Mouse (Mus musculus) brain, embryonic 18.5 days (tissue): ENCODE measurements at regions not wholly inside any gene's neighbourhood (a gene's known extent, or its start where the extent isn't known, plus 50 kb on each side); places are given as distances from the start of the nearest gene placed in this dataset.

Experiments
- DNase-seq: peaks from one replicate; pipeline ENCODE4 v3.0.0-alpha.2; 2012; ENCODE audit warnings: low read depth, low spot score

GRCm38 (mm10) chr17:72993134-72993533 is 75.0 kb downstream of the Lbh start:
- no peak for DNase-seq

- DNase-seq: no peak
These were observed 75.5 kb downstream of the Lbh start for GRCm38 (mm10) chr17:72993626-72994025.

- DNase-seq: no peak
These were observed 78.4 kb downstream of the Lbh start for GRCm38 (mm10) chr17:72996539-72996938.

- no peak for DNase-seq
These were observed 79.3 kb downstream of the Lbh start for GRCm38 (mm10) chr17:72997301-72997921.

- no peak for DNase-seq
These were observed 87.0 kb downstream of the Lbh start for GRCm38 (mm10) chr17:73005100-73005499.

GRCm38 (mm10) chr17:73008901-73009300 is 90.8 kb downstream of the Lbh start:
- no peak for DNase-seq

GRCm38 (mm10) chr17:73009962-73010361 is 91.9 kb downstream of the Lbh start:
- DNase-seq: no peak

- no peak for DNase-seq
These were observed 94.3 kb downstream of the Lbh start for GRCm38 (mm10) chr17:73012356-73012755.

GRCm38 (mm10) chr17:73012954-73013353 is 94.8 kb upstream of the Lclat1 start:
- no peak for DNase-seq

- DNase-seq: no peak
These were observed 93.5 kb upstream of the Lclat1 start for GRCm38 (mm10) chr17:73014090-73014853.

GRCm38 (mm10) chr17:73017173-73017572 is 90.6 kb upstream of the Lclat1 start:
- no peak for DNase-seq

GRCm38 (mm10) chr17:73022630-73023051 is 85.1 kb upstream of the Lclat1 start:
- no peak for DNase-seq

- DNase-seq: no peak
These were observed 84.2 kb upstream of the Lclat1 start for GRCm38 (mm10) chr17:73023362-73024107.

- no peak for DNase-seq
These were observed 80.7 kb upstream of the Lclat1 start for GRCm38 (mm10) chr17:73027122-73027521.

- DNase-seq: no peak
These were observed 76.0 kb upstream of the Lclat1 start for GRCm38 (mm10) chr17:73031796-73032195.

GRCm38 (mm10) chr17:73032326-73032725 is 75.5 kb upstream of the Lclat1 start:
- DNase-seq: no peak

- no peak for DNase-seq
These were observed 73.4 kb upstream of the Lclat1 start for GRCm38 (mm10) chr17:73034420-73034819.

GRCm38 (mm10) chr17:73034981-73035481 is 72.8 kb upstream of the Lclat1 start:
- DNase-seq: no peak

GRCm38 (mm10) chr17:73036845-73037244 is 70.9 kb upstream of the Lclat1 start:
- DNase-seq: no peak

- no peak for DNase-seq
These were observed 69.2 kb upstream of the Lclat1 start for GRCm38 (mm10) chr17:73038586-73038985.

- peak; percentile 57 for DNase-seq
These were observed 62.7 kb upstream of the Lclat1 start for GRCm38 (mm10) chr17:73044918-73045580.

GRCm38 (mm10) chr17:73046985-73047384 is 60.8 kb upstream of the Lclat1 start:
- DNase-seq: no peak
